Mouse (Mus musculus) lung, embryonic 14.5 days (tissue): ENCODE measurements around the gene Vmn1r21. TPM values are rescaled to one million over a fixed set of nuclear protein-coding genes. Genes with fewer than 3 reads are reported as not detected.
A peak's percentile ranks its signal among the peaks of the same experiment; 100 is the strongest.

ENCODE experiments used
- ATAC-seq: fragments of 200-750 bp; cut with Nextera tagmentation; 2 replicates; pipeline ENCODE4 v1.8.0; 2017; ENCODE audit warnings: mild to moderate bottlenecking, moderate TSS enrichment, moderate library complexity; ENCODE audit not compliant: insufficient read depth
- DNase-seq: peaks from one replicate; pipeline ENCODE4 v3.0.0-alpha.2; 2015
- H3K27ac ChIP-seq: fragments of 300-500 bp; sonication (generic); 2 replicates; pipeline ENCODE4 v1.5.1; 2014; ENCODE audit warnings: low read depth, mild to moderate bottlenecking, moderate library complexity
- H3K27me3 ChIP-seq: fragments of 300-500 bp; sonication (generic); 2 replicates; pipeline ENCODE4 v1.6.1; 2014; ENCODE audit warnings: low read length, control low read depth; ENCODE audit not compliant: insufficient read depth
- H3K36me3 ChIP-seq: fragments of 300-500 bp; sonication (generic); 2 replicates; pipeline ENCODE4 v1.6.1; 2014; ENCODE audit warnings: control low read depth; ENCODE audit not compliant: insufficient read depth
- H3K4me1 ChIP-seq: fragments of 300-500 bp; sonication (generic); 2 replicates; pipeline ENCODE4 v1.6.1; 2014; ENCODE audit warnings: antibody characterized with exemption, control low read depth; ENCODE audit not compliant: insufficient read depth
- H3K4me2 ChIP-seq: fragments of 300-500 bp; sonication (generic); 2 replicates; pipeline ENCODE4 v1.6.1; 2014; ENCODE audit warnings: mild to moderate bottlenecking
- H3K4me3 ChIP-seq: fragments of 300-500 bp; sonication (generic); 2 replicates; pipeline ENCODE4 v1.5.1; 2014; ENCODE audit warnings: low read depth, low read length
- H3K9ac ChIP-seq: fragments of 300-500 bp; sonication (generic); 2 replicates; pipeline ENCODE4 v1.6.1; 2014
- H3K9me3 ChIP-seq: fragments of 300-500 bp; sonication (generic); 2 replicates; pipeline ENCODE4 v1.6.1; 2016; ENCODE audit warnings: low read depth, low read length, control low read depth
- CTCF ChIP-seq: IDR thresholded peaks from 2 replicates; pipeline ENCODE4 v1.5.1; 2016; ENCODE audit warnings: antibody characterized with exemption, low read depth
- WGBS: fragments of 180-500 bp; shearing (Covaris S2); extraction: QIAGEN DNeasy Blood & Tissue Kit; methylation state at CpG from one replicate; pipeline ENCODE4 v1.1.7; 2014; 5-methylcytosine and 5-hydroxymethylcytosine counted together
- polyA plus RNA-seq: library from polyadenylated mRNA; unstranded; fragments of >200 nt; fragmentation: Nextera tagmentation; extraction: Ambion mirVana; gene quantifications from 2 replicates; pipeline ENCODE4 v1.2.1, GENCODE M21; 2014

Gene Vmn1r21
- polyA plus RNA-seq, 1 experiment from 2014 or later, result not detected

- 91% methylated on average over 1 of the region's 1 CpGs for WGBS
- no peaks in the 10 kb centered on the region for H3K36me3 ChIP-seq
- no peaks in the 10 kb centered on the region for H3K9me3 ChIP-seq
- no peak overlapping the region for H3K4me3 ChIP-seq
- TF ChIP-seq CTCF, result no peak
- no peak overlapping the region for H3K27ac ChIP-seq
- no peak overlapping the region for H3K4me2 ChIP-seq
- H3K27me3 ChIP-seq, result no peaks in the 10 kb centered on the region
- ATAC-seq, result no peak
- no peak for DNase-seq
- no peak overlapping the region for H3K9ac ChIP-seq
- H3K4me1 ChIP-seq, result no peaks in the 10 kb centered on the region
These were observed 51.2 kb downstream of the Vmn1r21 start for GRCm38 (mm10) chr6:57798986-57799385.

DNA sequence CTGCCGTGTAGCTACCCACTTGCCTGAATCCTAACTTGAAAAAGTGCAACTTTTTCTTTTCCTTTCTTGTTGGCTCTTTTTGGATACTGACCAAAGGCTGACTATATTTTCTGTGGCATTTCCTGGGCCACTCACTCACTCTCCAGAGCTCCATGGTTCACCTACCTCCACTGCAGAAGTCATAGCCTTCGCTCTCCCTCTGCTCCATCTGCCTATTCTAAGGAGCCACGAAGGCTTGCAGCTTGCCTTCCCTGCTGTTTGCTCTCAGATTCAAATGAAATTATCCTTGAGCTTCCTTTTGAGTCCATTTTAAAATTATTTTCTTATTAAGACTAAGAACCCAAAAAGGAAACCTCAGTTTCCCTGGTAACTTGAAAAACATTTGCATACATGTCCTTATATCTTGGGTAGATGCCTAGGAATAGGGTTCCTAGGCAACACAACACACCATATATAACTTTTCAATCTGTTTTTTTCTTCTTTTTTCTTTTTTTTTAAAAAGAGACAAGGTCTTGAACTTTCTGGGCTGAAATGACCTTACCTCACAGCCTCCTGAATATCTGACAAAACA lies 53.2 kb downstream of the Vmn1r21 start:
- ATAC-seq (no peak), DNase-seq (no peak)
- Histone ChIP-seq H3K27me3 (no peaks in the 10 kb centered on the region), H3K36me3 (no peaks in the 10 kb centered on the region), H3K4me3 (no peak overlapping the region), H3K4me2 (no peak overlapping the region), H3K27ac (no peak overlapping the region), H3K4me1 (no peaks in the 10 kb centered on the region), H3K9ac (no peak overlapping the region), H3K9me3 (no peaks in the 10 kb centered on the region)
- 81% methylated on average over 3 of the region's 3 CpGs for WGBS
- no peak for TF ChIP-seq CTCF

- 54% methylated on average over 3 of the region's 3 CpGs for WGBS
- H3K4me2 ChIP-seq, result no peak overlapping the region
- ATAC-seq (peak; percentile 66), DNase-seq (peak; percentile 73)
- no peak overlapping the region for H3K27ac ChIP-seq
- H3K4me3 ChIP-seq, result no peak overlapping the region
- H3K27me3 ChIP-seq, result no peaks in the 10 kb centered on the region
- H3K4me1 ChIP-seq, result no peaks in the 10 kb centered on the region
- H3K36me3 ChIP-seq, result no peaks in the 10 kb centered on the region
- no peak for TF ChIP-seq CTCF
- no peak overlapping the region for H3K9ac ChIP-seq
- no peaks in the 10 kb centered on the region for H3K9me3 ChIP-seq
These were observed 54.3 kb downstream of the Vmn1r21 start for GRCm38 (mm10) chr6:57795835-57796234.

Other genes with a start within 250 kb of the Vmn1r21 start
- 19.1 and 19.9 TPM in 2 replicates for gene Pyurf, start 158.3 kb downstream of the Vmn1r21 start, polyA plus RNA-seq
- gene Lancl2, start 147.8 kb downstream of the Vmn1r21 start, polyA plus RNA-seq, result 29.9 and 30.2 TPM in 2 replicates
- gene Vopp1, start 25.2 kb downstream of the Vmn1r21 start, polyA plus RNA-seq, result 22.5 and 25.8 TPM in 2 replicates
- not detected in 2 replicates for gene Vmn1r22, start 57.7 kb upstream of the Vmn1r21 start, polyA plus RNA-seq
- gene Vmn1r23, start 76.5 kb upstream of the Vmn1r21 start, polyA plus RNA-seq, result not detected in 2 replicates
- gene Vmn1r24, start 111.2 kb upstream of the Vmn1r21 start, polyA plus RNA-seq, result not detected in 2 replicates
- not detected in 2 replicates for gene Vmn1r25, start 130.5 kb upstream of the Vmn1r21 start, polyA plus RNA-seq
- not detected in 2 replicates for gene Vmn1r26, start 164.8 kb upstream of the Vmn1r21 start, polyA plus RNA-seq